In genomic region chr2:128745879-128746620, GRCm38 (mm10) we compare ENCODE assay signal across 12 mouse cellular contexts. TPM values are rescaled to one million over a fixed set of nuclear protein-coding genes. Genes with fewer than 3 reads are reported as not detected.
DNase-seq lines count a peak whose midpoint lies in the region; ATAC-seq and TF ChIP-seq lines count a peak whose summit lies in the region.
"Had no signal": no experiment of that assay in that cellular context is flagged by ENCODE, and none has a peak within 500 bp of the region (broad histone marks: within the 10 kb centered on the region; RNA-seq: fewer than 3 reads in every experiment).

No protein-coding gene starts in this region.

- no peak for TF ChIP-seq CTCF in layer of hippocampus, adult 2 months (conservative IDR thresholded peaks at IDR 0.05)

- H3K4me1 ChIP-seq in embryonic facial prominence, embryonic 10.5 days = peaks cover 52% of the 10 kb centered on the region
- peaks cover 16% of the 10 kb centered on the region for H3K4me1 ChIP-seq in lung, embryonic 16.5 days (replicated peaks; ENCODE audit: control insufficient read depth, insufficient read depth, low read length)
- H3K4me1 ChIP-seq: neural tube, embryonic 12.5 days had no signal

- DNase-seq in layer of hippocampus, adult 2 months (ENCODE audit: low spot score in 2 of 2) = peak; percentile 33 to 41
- no peak for DNase-seq in layer of hippocampus, postnatal 10 days (ENCODE audit: low spot score in 2 of 2)
- peak; percentile 60 for DNase-seq in brain, adult 2 months (ENCODE audit: low read depth, low spot score)
- DNase-seq in embryonic facial prominence, embryonic 10.5 days (ENCODE audit: low spot score) = no peak
- DNase-seq in embryo, embryonic 9.5 days (ENCODE audit: extremely low spot score) = no peak
- no peak for DNase-seq in kidney, adult 9 months
- DNase-seq in adrenal gland, postnatal 4 days (ENCODE audit: low spot score in 2 of 2) = no peak
- DNase-seq: cerebellum, adult 18-20 months; thymus, postnatal 25 days had no signal

- no peak overlapping the region for H3K4me2 ChIP-seq in lung, embryonic 16.5 days (ENCODE audit: low read depth, low read length)
- H3K4me2 ChIP-seq: neural tube, embryonic 12.5 days had no signal

- H3K27ac ChIP-seq in layer of hippocampus, adult 2 months = peak overlapping the region; percentile 90
- peak overlapping the region; percentile 48 for H3K27ac ChIP-seq in embryonic facial prominence, embryonic 10.5 days (replicated peaks)
- H3K27ac ChIP-seq in lung, embryonic 16.5 days (ENCODE audit: low read length) = peak overlapping the region; percentile 88
- H3K27ac ChIP-seq: neural tube, embryonic 12.5 days had no signal

- WGBS in embryonic facial prominence, embryonic 10.5 days = 61% methylated on average over 12 of the region's 12 CpGs
- WGBS in lung, embryonic 16.5 days = 48% methylated on average over 12 of the region's 12 CpGs

- no peaks in the 10 kb centered on the region for H3K27me3 ChIP-seq in embryonic facial prominence, embryonic 10.5 days (replicated peaks; ENCODE audit: low read depth, poor library complexity, severe bottlenecking)
- H3K27me3 ChIP-seq in lung, embryonic 16.5 days (ENCODE audit: control insufficient read depth, insufficient read depth, low read depth, low read length) = no peaks in the 10 kb centered on the region
- H3K27me3 ChIP-seq: neural tube, embryonic 12.5 days; Patski had no signal

- peak; percentile 69 for ATAC-seq in lung, embryonic 16.5 days (ENCODE audit: low read depth)
- ATAC-seq: Patski had no signal

- H3K36me3 ChIP-seq in embryonic facial prominence, embryonic 10.5 days (replicated peaks) = peaks cover 31% of the 10 kb centered on the region
- no peaks in the 10 kb centered on the region for H3K36me3 ChIP-seq in lung, embryonic 16.5 days (ENCODE audit: control insufficient read depth, insufficient read depth, low read length)
- H3K36me3 ChIP-seq: neural tube, embryonic 12.5 days had no signal

- H3K9ac ChIP-seq in lung, embryonic 16.5 days (ENCODE audit: low read length) = peak overlapping the region; percentile 20; the same call in 1 of the 2 replicates
- H3K9ac ChIP-seq: neural tube, embryonic 12.5 days had no signal

- H3K4me3 ChIP-seq in layer of hippocampus, adult 2 months = no peak overlapping the region
- no peak overlapping the region for H3K4me3 ChIP-seq in embryonic facial prominence, embryonic 10.5 days
- no peak overlapping the region for H3K4me3 ChIP-seq in lung, embryonic 16.5 days (ENCODE audit: low read length)
- H3K4me3 ChIP-seq: neural tube, embryonic 12.5 days had no signal

- H3K9me3 ChIP-seq in embryonic facial prominence, embryonic 10.5 days = no peaks in the 10 kb centered on the region
- H3K9me3 ChIP-seq in lung, embryonic 16.5 days (ENCODE audit: control insufficient read depth, low read length) = no peaks in the 10 kb centered on the region
- H3K9me3 ChIP-seq: neural tube, embryonic 12.5 days had no signal

RNA-seq across cellular contexts. Expression of gene Mertk, which starts 47.3 kb away (rescaled TPM):
- total RNA-seq in layer of hippocampus, adult 2 months (2021) = 10 to 100 TPM; 36.0 to 38.5 TPM
- total RNA-seq in layer of hippocampus, postnatal 10 days (2021) = 10 to 100 TPM; 16.1 to 21.9 TPM
- 9.3 and 12.2 TPM in 2 replicates for polyA plus RNA-seq in embryonic facial prominence, embryonic 10.5 days (2016; fragmentation: Nextera tagmentation; extraction: Ambion mirVana)
- 7.8 and 9.2 TPM in 2 replicates for polyA plus RNA-seq in lung, embryonic 16.5 days (2015; fragmentation: Nextera tagmentation; extraction: Ambion mirVana)
- 10 to 100 TPM; 15.5 to 16.8 TPM for total RNA-seq in adrenal gland, postnatal 4 days (2021)

RNA-seq across cellular contexts. Expression of gene Anapc1, which starts 58.9 kb away (rescaled TPM):
- 10 to 100 TPM; 63.8 to 70.4 TPM for total RNA-seq in layer of hippocampus, adult 2 months (2021)
- 10 to 100 TPM; 73.0 to 81.2 TPM for total RNA-seq in layer of hippocampus, postnatal 10 days (2021)
- 83.1 and 93.4 TPM in 2 replicates for polyA plus RNA-seq in embryonic facial prominence, embryonic 10.5 days (2016; fragmentation: Nextera tagmentation; extraction: Ambion mirVana)
- polyA plus RNA-seq in lung, embryonic 16.5 days (2015; fragmentation: Nextera tagmentation; extraction: Ambion mirVana) = 56.8 and 60.7 TPM in 2 replicates
- total RNA-seq in adrenal gland, postnatal 4 days (2021) = 100 to 1,000 TPM in 1 of 2 experiments, 10 to 100 TPM in 1; 96.7 to 103 TPM

Comparison
In these comparisons a context has a peak if more than half of its experiments do, and no peak if none do; other contexts are left out.
1. DNase-seq: peak in layer of hippocampus, adult 2 months (2 of 2) and brain, adult 2 months (single experiment); none in layer of hippocampus, postnatal 10 days (0 of 2), embryonic facial prominence, embryonic 10.5 days (single experiment), embryo, embryonic 9.5 days (single experiment), kidney, adult 9 months (single experiment) and adrenal gland, postnatal 4 days (0 of 2).
2. Peak in every context shown above with its lines, with median percentiles within 50 percentile points of each other: H3K27ac ChIP-seq.